Mouse (Mus musculus) neural tube, embryonic 15.5 days (tissue): ENCODE measurements around the gene Fshb. TPM values are rescaled to one million over a fixed set of nuclear protein-coding genes. Genes with fewer than 3 reads are reported as not detected.

Source experiments
- ATAC-seq: fragments of 200-750 bp; cut with Nextera tagmentation; 2 replicates; pipeline ENCODE4 v1.8.0; 2017; ENCODE audit warnings: mild to moderate bottlenecking, moderate TSS enrichment, moderate library complexity; ENCODE audit not compliant: low FRiP score
- H3K27ac ChIP-seq: fragments of 300-500 bp; sonication (generic); replicated peaks from 2 replicates; pipeline ENCODE4 v1.5.1; 2015; ENCODE audit warnings: mild to moderate bottlenecking, inconsistent platforms
- H3K27me3 ChIP-seq: fragments of 300-500 bp; sonication (generic); replicated peaks from 2 replicates; pipeline ENCODE4 v1.6.1; 2015; ENCODE audit warnings: inconsistent platforms
- H3K36me3 ChIP-seq: fragments of 300-500 bp; sonication (generic); 2 replicates; pipeline ENCODE4 v1.6.1; 2015; ENCODE audit warnings: inconsistent platforms
- H3K4me1 ChIP-seq: fragments of 300-500 bp; sonication (generic); 2 replicates; pipeline ENCODE4 v1.6.1; 2015; ENCODE audit warnings: inconsistent platforms
- H3K4me2 ChIP-seq: fragments of 300-500 bp; sonication (generic); 2 replicates; pipeline ENCODE4 v1.6.1; 2015; ENCODE audit warnings: inconsistent platforms, mild to moderate bottlenecking, moderate library complexity
- H3K4me3 ChIP-seq: fragments of 300-500 bp; sonication (generic); replicated peaks from 2 replicates; pipeline ENCODE4 v1.5.1; 2015; ENCODE audit warnings: mild to moderate bottlenecking, inconsistent platforms
- H3K9ac ChIP-seq: fragments of 300-500 bp; sonication (generic); replicated peaks from 2 replicates; pipeline ENCODE4 v1.6.1; 2015; ENCODE audit warnings: mild to moderate bottlenecking, inconsistent platforms
- H3K9me3 ChIP-seq: fragments of 300-500 bp; sonication (generic); replicated peaks from 2 replicates; pipeline ENCODE4 v1.6.1; 2016; ENCODE audit warnings: inconsistent platforms
- WGBS: fragments of 180-500 bp; shearing (Covaris S2); methylation state at CpG from one replicate; pipeline ENCODE4 v1.1.7; 2015; ENCODE audit warnings: mixed read lengths; 5-methylcytosine and 5-hydroxymethylcytosine counted together
- polyA plus RNA-seq: library from polyadenylated mRNA; unstranded; fragments of >200 nt; fragmentation: Nextera tagmentation; extraction: Ambion mirVana; gene quantifications from 2 replicates; pipeline ENCODE4 v1.2.1, GENCODE M21; 2015

Fshb gene
- polyA plus RNA-seq, 1 experiment from 2014 or later: not detected

- Histone ChIP-seq H3K4me3 (no peak overlapping the region), H3K27ac (no peak overlapping the region), H3K4me2 (no peak overlapping the region), H3K27me3 (no peaks in the 10 kb centered on the region), H3K9me3 (no peaks in the 10 kb centered on the region), H3K4me1 (no peaks in the 10 kb centered on the region), H3K9ac (no peak overlapping the region), H3K36me3 (no peaks in the 10 kb centered on the region)
- ATAC-seq: no peak
- WGBS: 86% methylated on average over 6 of the region's 6 CpGs
These were observed 49.3 kb downstream of the Fshb start for GRCm38 (mm10) chr2:107010160-107010559.

GRCm38 (mm10) chr2:107006378-107006777 is 53.1 kb downstream of the Fshb start:
- no peaks in the 10 kb centered on the region for H3K36me3 ChIP-seq
- no peak for ATAC-seq
- 86% methylated on average over 3 of the region's 3 CpGs for WGBS
- no peaks in the 10 kb centered on the region for H3K4me1 ChIP-seq
- H3K9me3 ChIP-seq: no peaks in the 10 kb centered on the region
- H3K4me3 ChIP-seq: no peak overlapping the region
- H3K4me2 ChIP-seq: no peak overlapping the region
- H3K27me3 ChIP-seq: no peaks in the 10 kb centered on the region
- H3K9ac ChIP-seq: no peak overlapping the region
- H3K27ac ChIP-seq: no peak overlapping the region

Other genes with a start within 250 kb of the Fshb start
- gene Arl14ep, start 85.2 kb downstream of the Fshb start, polyA plus RNA-seq: 29.9 and 34.8 TPM in 2 replicates
- gene Kcna4, start 231.0 kb upstream of the Fshb start, polyA plus RNA-seq: 8.9 and 9.6 TPM in 2 replicates